Mouse (Mus musculus) lung, embryonic 16.5 days (tissue): ENCODE measurements around the gene Fbxo46. TPM values are rescaled to one million over a fixed set of nuclear protein-coding genes. Genes with fewer than 3 reads are reported as not detected.
A peak's percentile ranks its signal among the peaks of the same experiment; 100 is the strongest.

Source experiments
- ATAC-seq: fragments of 200-750 bp; cut with Nextera tagmentation; 2 replicates; pipeline ENCODE4 v1.8.0; 2017; ENCODE audit warnings: low read depth, mild to moderate bottlenecking, moderate library complexity
- H3K27ac ChIP-seq: fragments of 300-500 bp; sonication (generic); 2 replicates; pipeline ENCODE4 v1.5.1; 2014; ENCODE audit warnings: mild to moderate bottlenecking, control low read depth, low read length
- H3K27me3 ChIP-seq: fragments of 300-500 bp; sonication (generic); 2 replicates; pipeline ENCODE4 v1.6.1; 2014; ENCODE audit warnings: low read depth, low read length, mixed read lengths; ENCODE audit not compliant: control insufficient read depth, insufficient read depth
- H3K36me3 ChIP-seq: fragments of 300-500 bp; sonication (generic); 2 replicates; pipeline ENCODE4 v1.6.1; 2014; ENCODE audit warnings: low read length; ENCODE audit not compliant: control insufficient read depth, insufficient read depth
- H3K4me1 ChIP-seq: fragments of 300-500 bp; sonication (generic); replicated peaks from 2 replicates; pipeline ENCODE4 v1.6.1; 2014; ENCODE audit warnings: low read length, mixed read lengths; ENCODE audit not compliant: control insufficient read depth, insufficient read depth
- H3K4me2 ChIP-seq: fragments of 300-500 bp; sonication (generic); 2 replicates; pipeline ENCODE4 v1.6.1; 2014; ENCODE audit warnings: low read depth, low read length, control low read depth
- H3K4me3 ChIP-seq: fragments of 300-500 bp; sonication (generic); 2 replicates; pipeline ENCODE4 v1.5.1; 2014; ENCODE audit warnings: mild to moderate bottlenecking, low read length, control low read depth
- H3K9ac ChIP-seq: fragments of 300-500 bp; sonication (generic); 2 replicates; pipeline ENCODE4 v1.6.1; 2014; ENCODE audit warnings: low read length, control low read depth
- H3K9me3 ChIP-seq: fragments of 300-500 bp; sonication (generic); 2 replicates; pipeline ENCODE4 v1.6.1; 2016; ENCODE audit warnings: low read length; ENCODE audit not compliant: control insufficient read depth
- WGBS: fragments of 180-500 bp; shearing (Covaris S2); extraction: QIAGEN DNeasy Blood & Tissue Kit; methylation state at CpG from one replicate; pipeline ENCODE4 v1.1.7; 2014; 5-methylcytosine and 5-hydroxymethylcytosine counted together
- polyA plus RNA-seq: library from polyadenylated mRNA; unstranded; fragments of >200 nt; fragmentation: Nextera tagmentation; extraction: Ambion mirVana; gene quantifications from 2 replicates; pipeline ENCODE4 v1.2.1, GENCODE M21; 2015

Gene Fbxo46
- polyA plus RNA-seq, 1 experiment from 2014 or later: 16.3 TPM

DNA sequence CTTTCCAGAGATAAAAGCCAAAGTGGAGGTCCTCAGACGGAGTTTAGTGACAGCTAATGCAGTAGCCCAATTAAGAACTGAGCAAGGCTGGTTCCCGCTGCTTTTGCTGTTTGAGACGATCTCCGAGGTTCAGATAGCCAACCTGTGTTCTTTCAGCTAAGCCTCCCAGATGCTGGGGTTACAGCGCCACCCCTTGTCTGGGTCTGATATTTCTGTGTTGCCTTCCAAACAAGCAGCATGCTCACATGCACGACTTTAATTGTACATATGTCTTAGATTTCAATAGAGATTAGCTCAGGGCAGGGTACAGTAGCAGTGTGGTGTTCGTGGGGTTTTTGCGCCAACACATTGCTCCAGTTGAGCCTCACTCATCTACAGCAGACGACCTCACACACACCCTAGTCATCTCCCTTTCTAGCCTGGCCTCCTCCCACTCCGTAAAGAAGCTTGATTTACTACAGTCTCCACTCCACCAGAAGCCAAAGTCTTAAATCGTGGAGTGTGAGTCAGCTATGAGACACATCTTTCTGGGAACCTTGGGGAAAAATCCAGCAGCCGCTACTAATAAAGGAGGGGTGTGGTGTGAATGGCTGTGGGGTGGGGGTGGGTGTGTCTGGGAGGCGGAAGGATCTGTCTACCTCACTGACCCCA lies 36.3 kb downstream of the Fbxo46 start:
- Histone ChIP-seq H3K9ac (no peak overlapping the region), H3K4me3 (no peak overlapping the region), H3K9me3 (no peaks in the 10 kb centered on the region), H3K27me3 (peaks cover 9% of the 10 kb centered on the region), H3K4me1 (peaks cover 16% of the 10 kb centered on the region; the same call in 1 of the 2 replicates), H3K4me2 (no peak overlapping the region), H3K36me3 (peaks cover 19% of the 10 kb centered on the region), H3K27ac (no peak overlapping the region)
- 56% methylated on average over 13 of the region's 13 CpGs for WGBS
- no peak for ATAC-seq

DNA sequence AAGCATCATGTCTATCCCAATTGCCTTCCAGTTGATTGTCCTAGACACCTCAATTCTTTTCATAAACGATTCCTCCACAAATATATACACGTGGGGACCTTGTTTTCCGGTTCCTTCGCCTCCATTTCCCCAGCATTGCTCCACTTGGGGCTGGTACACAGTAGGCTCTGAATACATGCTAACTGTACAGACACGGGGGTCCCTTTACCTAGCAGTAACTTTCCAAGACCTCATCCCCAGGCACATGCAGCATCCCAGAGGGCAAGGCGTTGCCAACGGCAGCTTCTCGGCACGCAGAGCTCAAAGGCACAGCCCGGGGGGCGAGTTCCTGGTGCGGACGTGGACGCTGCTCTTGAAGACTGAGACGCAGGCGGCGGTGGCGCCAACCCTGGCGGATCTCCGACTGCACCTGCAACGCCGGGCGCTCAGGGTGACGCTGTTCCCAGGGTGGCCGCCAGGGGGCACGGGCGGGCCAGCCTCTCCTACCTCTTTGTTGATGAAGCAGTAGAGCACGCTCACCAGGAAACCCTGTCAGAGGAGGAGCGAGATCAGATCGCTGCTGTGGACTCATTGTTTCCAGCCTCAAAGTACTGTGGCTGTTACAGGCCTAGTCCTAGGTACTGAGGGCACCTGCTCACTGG lies 37.6 kb downstream of the Fbxo46 start:
- Histone ChIP-seq H3K9me3 (no peaks in the 10 kb centered on the region), H3K9ac (0 out of 2 replicates have a peak overlapping the region, but pooled peaks have one; percentile 40), H3K36me3 (peaks cover 11% of the 10 kb centered on the region), H3K4me1 (peaks cover 16% of the 10 kb centered on the region; the same call in 1 of the 2 replicates), H3K27ac (no peak overlapping the region), H3K4me3 (no peak overlapping the region), H3K27me3 (peaks cover 9% of the 10 kb centered on the region), H3K4me2 (peak overlapping the region; percentile 27)
- peak; percentile 78 for ATAC-seq
- WGBS: 5% methylated on average over 30 of the region's 30 CpGs

DNA sequence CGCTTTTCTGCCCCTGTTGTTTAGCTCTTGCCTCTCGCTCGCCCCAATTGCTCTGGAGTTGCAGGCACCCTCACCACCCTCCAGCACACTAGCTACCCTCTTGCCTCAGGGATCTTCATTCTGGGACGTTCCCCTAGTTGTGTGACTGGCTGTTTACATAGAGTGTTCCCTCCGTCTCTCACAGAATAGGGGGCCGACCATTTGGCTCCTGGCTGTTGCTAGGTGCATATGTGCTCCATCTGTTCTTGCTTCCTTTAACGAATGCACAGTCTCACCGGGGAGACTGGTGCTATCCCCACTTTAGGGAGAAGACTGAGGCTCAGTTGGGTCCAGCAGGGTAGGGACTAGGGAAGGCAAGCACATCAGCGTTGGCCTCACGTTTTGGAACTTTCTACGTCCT lies 38.9 kb downstream of the Fbxo46 start:
- peaks cover 9% of the 10 kb centered on the region for H3K27me3 ChIP-seq
- 57% methylated on average over 11 of the region's 11 CpGs for WGBS
- peaks cover 8% of the 10 kb centered on the region for H3K36me3 ChIP-seq
- no peak for ATAC-seq
- H3K27ac ChIP-seq: no peak overlapping the region
- no peak overlapping the region for H3K9ac ChIP-seq
- no peak overlapping the region for H3K4me2 ChIP-seq
- no peaks in the 10 kb centered on the region for H3K9me3 ChIP-seq
- peaks cover 16% of the 10 kb centered on the region; the same call in 1 of the 2 replicates for H3K4me1 ChIP-seq
- no peak overlapping the region for H3K4me3 ChIP-seq

GRCm38 (mm10) chr7:19159411-19159810 lies 39.8 kb downstream of the Fbxo46 start:
- Histone ChIP-seq H3K9ac (peak overlapping the region; percentile 3; the same call in 1 of the 2 replicates), H3K36me3 (peaks cover 3% of the 10 kb centered on the region), H3K27ac (no peak overlapping the region), H3K27me3 (peaks cover 11% of the 10 kb centered on the region), H3K4me1 (peaks cover 21% of the 10 kb centered on the region), H3K9me3 (no peaks in the 10 kb centered on the region), H3K4me2 (peak overlapping the region; percentile 77), H3K4me3 (peak overlapping the region; percentile 46)
- WGBS: 10% methylated on average over 18 of the region's 18 CpGs
- no peak for ATAC-seq

GRCm38 (mm10) chr7:19160115-19160514 lies 40.5 kb downstream of the Fbxo46 start:
- 1% methylated on average over 20 of the region's 20 CpGs for WGBS
- Histone ChIP-seq H3K4me3 (peak overlapping the region; percentile 46), H3K9ac (peak overlapping the region; percentile 63), H3K36me3 (no peaks in the 10 kb centered on the region), H3K9me3 (no peaks in the 10 kb centered on the region), H3K27me3 (peaks cover 15% of the 10 kb centered on the region), H3K27ac (no peak overlapping the region), H3K4me1 (peaks cover 28% of the 10 kb centered on the region), H3K4me2 (peak overlapping the region; percentile 77)
- ATAC-seq: peak; percentile 49

DNA sequence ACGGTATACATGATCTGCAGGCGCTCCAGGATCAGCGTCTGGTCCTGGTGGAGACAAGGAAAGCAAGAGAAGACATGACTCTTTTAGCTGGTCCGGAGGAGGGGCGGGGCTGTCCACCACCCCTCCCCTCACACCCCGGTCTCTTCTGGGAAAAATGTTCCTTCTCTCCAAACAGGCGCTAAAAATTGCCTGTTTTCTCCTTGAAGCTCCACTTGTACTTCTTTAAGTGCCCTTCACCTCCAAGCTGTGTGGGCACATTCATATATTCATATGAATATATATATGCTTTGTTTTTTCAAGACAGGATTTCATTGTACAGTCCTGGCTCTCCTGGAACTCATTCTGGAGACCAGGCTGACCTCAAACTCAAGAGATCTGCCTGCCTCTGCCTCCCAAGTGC lies 43.3 kb downstream of the Fbxo46 start:
- ATAC-seq: no peak
- Histone ChIP-seq H3K36me3 (no peaks in the 10 kb centered on the region), H3K4me3 (no peak overlapping the region), H3K4me1 (peaks cover 29% of the 10 kb centered on the region), H3K27me3 (peaks cover 15% of the 10 kb centered on the region), H3K4me2 (no peak overlapping the region), H3K27ac (no peak overlapping the region), H3K9me3 (0 out of 2 replicates have a peak, but pooled peaks cover 4% of the 10 kb centered on the region), H3K9ac (no peak overlapping the region)
- 61% methylated on average over 7 of the region's 7 CpGs for WGBS

- Histone ChIP-seq H3K9me3 (0 out of 2 replicates have a peak, but pooled peaks cover 4% of the 10 kb centered on the region), H3K4me2 (peak overlapping the region; percentile 43; the same call in 1 of the 2 replicates), H3K27ac (no peak overlapping the region), H3K4me3 (no peak overlapping the region), H3K4me1 (peaks cover 29% of the 10 kb centered on the region), H3K36me3 (no peaks in the 10 kb centered on the region), H3K9ac (no peak overlapping the region), H3K27me3 (peaks cover 15% of the 10 kb centered on the region)
- 21% methylated on average over 12 of the region's 12 CpGs for WGBS
- ATAC-seq: no peak
Measured at GRCm38 (mm10) chr7:19163752-19164151, 44.1 kb downstream of the Fbxo46 start.

GRCm38 (mm10) chr7:19164189-19164588 lies 44.5 kb downstream of the Fbxo46 start:
- peak; percentile 53 for ATAC-seq
- Histone ChIP-seq H3K9ac (no peak overlapping the region), H3K4me2 (peak overlapping the region; percentile 43), H3K36me3 (no peaks in the 10 kb centered on the region), H3K27me3 (peaks cover 14% of the 10 kb centered on the region), H3K4me3 (peak overlapping the region; percentile 7; the same call in 1 of the 2 replicates), H3K27ac (no peak overlapping the region), H3K9me3 (0 out of 2 replicates have a peak, but pooled peaks cover 4% of the 10 kb centered on the region), H3K4me1 (peaks cover 29% of the 10 kb centered on the region)
- 0% methylated on average over 6 of the region's 6 CpGs for WGBS

DNA sequence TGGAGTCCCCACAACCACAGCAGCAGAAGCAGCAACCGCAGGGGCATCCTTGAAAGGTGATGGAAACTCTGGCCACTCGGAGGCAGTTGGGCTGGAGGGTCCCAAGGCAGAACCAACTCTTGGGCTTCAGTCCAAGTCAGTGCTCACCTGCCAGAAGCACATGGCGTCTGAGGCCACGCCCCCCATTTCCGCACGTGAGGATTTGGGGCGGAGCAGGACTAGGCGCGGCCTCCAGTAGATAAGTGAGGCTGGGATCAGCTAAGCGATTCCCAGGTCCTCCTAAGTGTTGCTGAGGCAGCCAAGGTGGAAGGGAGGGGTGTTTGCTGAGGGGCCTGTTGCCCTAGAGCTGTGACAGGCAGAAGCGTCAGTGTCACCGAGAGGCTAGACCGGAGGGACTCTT lies 45.3 kb downstream of the Fbxo46 start:
- Histone ChIP-seq H3K27me3 (peaks cover 6% of the 10 kb centered on the region; the same call in 1 of the 2 replicates), H3K4me1 (peaks cover 28% of the 10 kb centered on the region), H3K36me3 (no peaks in the 10 kb centered on the region), H3K27ac (no peak overlapping the region), H3K4me2 (peak overlapping the region; percentile 43), H3K9ac (no peak overlapping the region), H3K4me3 (peak overlapping the region; percentile 18; the same call in 1 of the 2 replicates), H3K9me3 (0 out of 2 replicates have a peak, but pooled peaks cover 4% of the 10 kb centered on the region)
- ATAC-seq: peak; percentile 21
- WGBS: under 1% methylated on average over 13 of the region's 13 CpGs
